Mouse (Mus musculus) liver, postnatal 0 days (tissue): ENCODE results near the gene Prkd1. TPM values are rescaled to one million over a fixed set of nuclear protein-coding genes. Genes with fewer than 3 reads are reported as not detected.
"Not testable (repeated sequence)": the region's sequence is repeated elsewhere in the genome, so short reads cannot be mapped to it uniquely, and the experiment has no call there.

ENCODE experiments used
- ATAC-seq: fragments of 200-750 bp; cut with Nextera tagmentation; 2 replicates; pipeline ENCODE4 v1.8.0; 2017; ENCODE audit warnings: mild to moderate bottlenecking, moderate library complexity
- DNase-seq: peaks from one replicate; pipeline ENCODE4 v3.0.0-alpha.2; 2016
- H3K27ac ChIP-seq: fragments of 300-500 bp; sonication (generic); 2 replicates; pipeline ENCODE4 v1.5.1; 2014; ENCODE audit warnings: antibody characterized with exemption, moderate library complexity, mild to moderate bottlenecking, low read depth
- H3K27me3 ChIP-seq: fragments of 300-500 bp; sonication (generic); 2 replicates; pipeline ENCODE4 v1.6.1; 2014; ENCODE audit warnings: low read length, control low read depth, mixed read lengths; ENCODE audit not compliant: insufficient read depth
- H3K36me3 ChIP-seq: fragments of 300-500 bp; sonication (generic); replicated peaks from 2 replicates; pipeline ENCODE4 v1.6.1; 2014; ENCODE audit warnings: mild to moderate bottlenecking, control low read depth, low read length, moderate library complexity, mixed read lengths; ENCODE audit not compliant: insufficient read depth
- H3K4me1 ChIP-seq: fragments of 300-500 bp; sonication (generic); 2 replicates; pipeline ENCODE4 v1.6.1; 2014; ENCODE audit warnings: antibody characterized with exemption, mild to moderate bottlenecking, control low read depth; ENCODE audit not compliant: insufficient read depth
- H3K4me2 ChIP-seq: fragments of 300-500 bp; sonication (generic); 2 replicates; pipeline ENCODE4 v1.6.1; 2014; ENCODE audit warnings: low read depth, mild to moderate bottlenecking, low read length, moderate library complexity, mixed read lengths
- H3K4me3 ChIP-seq: fragments of 300-500 bp; sonication (generic); 2 replicates; pipeline ENCODE4 v1.5.1; 2014; ENCODE audit warnings: low read depth, low read length
- H3K9ac ChIP-seq: fragments of 300-500 bp; sonication (generic); replicated peaks from 2 replicates; pipeline ENCODE4 v1.6.1; 2014; ENCODE audit warnings: mild to moderate bottlenecking, moderate library complexity
- H3K9me3 ChIP-seq: fragments of 300-500 bp; sonication (generic); 2 replicates; pipeline ENCODE4 v1.6.1; 2016; ENCODE audit warnings: mild to moderate bottlenecking, control low read depth, low read length, mixed read lengths
- CTCF ChIP-seq: sonication (generic); IDR thresholded peaks from 2 replicates; pipeline ENCODE4 v1.5.1; 2016; ENCODE audit warnings: antibody characterized with exemption, low read depth
- EP300 ChIP-seq: IDR thresholded peaks from 2 replicates; pipeline ENCODE4 v1.6.1; 2016; ENCODE audit warnings: antibody characterized with exemption, low read depth, mild to moderate bottlenecking
- WGBS: fragments of 180-500 bp; shearing (Covaris S2); extraction: QIAGEN DNeasy Blood & Tissue Kit; methylation state at CpG from one replicate; pipeline ENCODE4 v1.1.7; 2014; ENCODE audit not compliant: insufficient replicate concordance; 5-methylcytosine and 5-hydroxymethylcytosine counted together
- polyA plus RNA-seq: library from polyadenylated mRNA; unstranded; fragments of >200 nt; fragmentation: Nextera tagmentation; extraction: Ambion mirVana; gene quantifications from 2 replicates; pipeline ENCODE4 v1.2.1, GENCODE M21; 2015

The Prkd1 gene
- polyA plus RNA-seq, 1 experiment from 2014 or later: 0.09 TPM

DNA sequence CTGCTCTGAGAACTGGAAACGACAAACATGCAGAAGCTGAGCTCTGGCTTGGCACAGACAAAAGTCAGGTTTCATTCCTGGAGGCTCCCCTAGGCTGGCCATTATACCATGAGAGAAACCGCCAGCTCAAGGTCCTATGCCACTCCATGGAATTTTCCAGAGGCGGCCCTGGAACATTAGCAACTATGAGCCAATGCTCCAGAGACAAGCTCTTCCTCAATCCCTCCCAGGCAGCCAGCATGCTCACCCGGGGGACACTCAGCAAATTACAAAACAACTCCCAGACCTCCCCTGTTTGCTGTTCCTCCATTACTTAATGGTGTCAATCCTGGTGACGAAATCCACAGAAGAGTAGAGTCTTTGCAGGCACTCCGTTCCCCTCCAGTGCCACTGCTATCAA, 14.5 kb downstream of the Prkd1 start:
- Histone ChIP-seq H3K4me1 (no peaks in the 10 kb centered on the region), H3K27me3 (no peaks in the 10 kb centered on the region), H3K4me2 (no peak overlapping the region), H3K36me3 (no peaks in the 10 kb centered on the region), H3K4me3 (no peak overlapping the region), H3K9ac (no peak overlapping the region), H3K9me3 (no peaks in the 10 kb centered on the region), H3K27ac (no peak overlapping the region)
- ATAC-seq (no peak), DNase-seq (no peak)
- 61% methylated on average over 6 of the region's 6 CpGs for WGBS
- TF ChIP-seq CTCF (no peak), EP300 (no peak)

DNA sequence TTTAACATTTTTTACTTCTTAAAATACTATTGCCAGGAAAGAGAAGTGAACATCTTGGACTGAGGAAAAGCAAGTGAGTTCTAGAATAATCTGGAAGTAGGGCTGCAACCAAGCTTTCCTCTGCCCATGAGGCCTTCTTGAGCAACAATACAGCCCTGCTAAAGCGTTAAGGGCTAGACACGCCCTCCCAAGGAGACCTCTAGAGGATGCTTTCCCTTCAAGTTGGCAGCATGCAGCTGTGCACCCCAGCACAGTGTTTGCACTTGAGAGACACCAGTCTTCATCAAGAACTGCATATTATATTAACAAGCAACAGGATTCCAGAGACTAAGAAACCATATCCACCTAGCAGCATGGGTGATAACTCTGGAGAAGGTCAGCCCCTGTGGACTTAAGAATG, 22.8 kb downstream of the Prkd1 start:
- not testable (repeated sequence) for H3K27me3 ChIP-seq, H3K4me2 ChIP-seq, H3K9me3 ChIP-seq, DNase-seq, ATAC-seq, H3K9ac ChIP-seq, H3K4me1 ChIP-seq, H3K4me3 ChIP-seq, H3K36me3 ChIP-seq, H3K27ac ChIP-seq
- WGBS: no CpG with 5 or more reads among the region's 2 CpGs

DNA sequence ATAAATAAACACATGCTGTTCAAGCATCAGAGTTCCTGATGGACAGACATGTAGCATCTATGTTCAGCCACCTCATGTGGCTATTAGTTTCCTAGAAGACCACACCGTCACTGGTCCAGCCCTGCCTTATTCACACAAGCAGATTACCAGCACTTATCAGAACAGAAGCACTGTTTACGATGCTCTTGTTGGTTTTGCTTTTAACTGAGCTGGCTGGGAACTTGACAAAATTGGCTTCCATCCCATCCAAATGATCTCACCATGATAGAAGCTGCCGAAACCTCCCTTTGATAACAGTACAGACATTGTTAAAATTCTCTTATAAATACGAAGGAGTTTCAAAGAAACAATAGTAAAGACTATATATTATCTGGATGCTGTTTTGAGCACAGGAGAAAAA, 24.7 kb downstream of the Prkd1 start:
- Histone ChIP-seq H3K9ac (no peak overlapping the region), H3K4me2 (no peak overlapping the region), H3K9me3 (no peaks in the 10 kb centered on the region), H3K4me3 (no peak overlapping the region), H3K4me1 (no peaks in the 10 kb centered on the region), H3K27ac (no peak overlapping the region), H3K36me3 (no peaks in the 10 kb centered on the region), H3K27me3 (no peaks in the 10 kb centered on the region)
- 51% methylated on average over 4 of the region's 4 CpGs for WGBS
- TF ChIP-seq CTCF (no peak), EP300 (no peak)
- ATAC-seq (no peak), DNase-seq (no peak)

DNA sequence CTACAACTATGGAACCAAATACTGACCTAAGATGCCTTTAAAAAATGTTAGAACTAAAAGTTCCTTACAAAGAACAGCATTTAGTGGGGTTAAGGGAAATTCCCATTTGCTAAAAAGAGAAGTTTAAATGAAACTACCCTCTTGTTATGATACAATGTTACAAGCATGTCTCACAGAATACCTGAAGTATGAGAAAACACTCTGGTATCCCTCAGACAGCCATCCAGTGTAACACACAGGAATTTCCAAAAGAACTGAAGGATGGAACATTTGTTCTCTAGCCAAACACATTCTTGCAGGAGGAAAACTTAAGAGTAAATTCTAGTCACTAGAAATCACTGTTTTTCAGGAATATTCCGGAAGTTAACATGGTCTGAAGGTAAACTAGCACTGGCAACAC, 33.0 kb downstream of the Prkd1 start:
- Histone ChIP-seq H3K9ac (no peak overlapping the region), H3K4me1 (no peaks in the 10 kb centered on the region), H3K27ac (no peak overlapping the region), H3K9me3 (no peaks in the 10 kb centered on the region), H3K27me3 (no peaks in the 10 kb centered on the region), H3K4me3 (no peak overlapping the region), H3K36me3 (no peaks in the 10 kb centered on the region), H3K4me2 (no peak overlapping the region)
- ATAC-seq (no peak), DNase-seq (no peak)
- WGBS: 82% methylated on average over 1 of the region's 1 CpGs
- TF ChIP-seq CTCF (no peak), EP300 (no peak)

DNA sequence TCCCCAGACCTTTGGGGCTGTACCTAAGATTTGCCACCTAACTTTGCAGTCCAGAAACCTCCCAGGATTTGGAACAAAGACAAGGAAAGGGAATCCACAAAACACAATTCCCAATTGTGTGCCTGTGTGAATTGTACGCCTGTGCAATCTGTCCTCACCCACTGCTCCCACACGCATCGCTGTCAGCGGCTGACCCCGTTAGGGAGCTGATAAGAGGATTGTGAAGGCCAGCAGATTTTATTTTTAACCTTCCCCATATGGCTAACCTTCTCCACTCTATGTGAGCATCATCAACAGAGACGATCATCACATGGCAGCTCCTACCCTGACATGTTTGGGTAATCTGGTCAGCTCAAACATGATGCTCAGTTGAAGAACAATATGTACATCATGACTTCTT, 34.6 kb downstream of the Prkd1 start:
- WGBS: 62% methylated on average over 6 of the region's 6 CpGs
- TF ChIP-seq EP300 (no peak), CTCF (no peak)
- H3K27me3 ChIP-seq: no peaks in the 10 kb centered on the region
- no peak for ATAC-seq
- no peaks in the 10 kb centered on the region for H3K4me1 ChIP-seq
- no peak overlapping the region for H3K27ac ChIP-seq
- no peaks in the 10 kb centered on the region for H3K9me3 ChIP-seq
- no peak overlapping the region for H3K4me2 ChIP-seq
- no peak overlapping the region for H3K4me3 ChIP-seq
- no peak overlapping the region for H3K9ac ChIP-seq
- no peak for DNase-seq
- no peaks in the 10 kb centered on the region for H3K36me3 ChIP-seq

DNA sequence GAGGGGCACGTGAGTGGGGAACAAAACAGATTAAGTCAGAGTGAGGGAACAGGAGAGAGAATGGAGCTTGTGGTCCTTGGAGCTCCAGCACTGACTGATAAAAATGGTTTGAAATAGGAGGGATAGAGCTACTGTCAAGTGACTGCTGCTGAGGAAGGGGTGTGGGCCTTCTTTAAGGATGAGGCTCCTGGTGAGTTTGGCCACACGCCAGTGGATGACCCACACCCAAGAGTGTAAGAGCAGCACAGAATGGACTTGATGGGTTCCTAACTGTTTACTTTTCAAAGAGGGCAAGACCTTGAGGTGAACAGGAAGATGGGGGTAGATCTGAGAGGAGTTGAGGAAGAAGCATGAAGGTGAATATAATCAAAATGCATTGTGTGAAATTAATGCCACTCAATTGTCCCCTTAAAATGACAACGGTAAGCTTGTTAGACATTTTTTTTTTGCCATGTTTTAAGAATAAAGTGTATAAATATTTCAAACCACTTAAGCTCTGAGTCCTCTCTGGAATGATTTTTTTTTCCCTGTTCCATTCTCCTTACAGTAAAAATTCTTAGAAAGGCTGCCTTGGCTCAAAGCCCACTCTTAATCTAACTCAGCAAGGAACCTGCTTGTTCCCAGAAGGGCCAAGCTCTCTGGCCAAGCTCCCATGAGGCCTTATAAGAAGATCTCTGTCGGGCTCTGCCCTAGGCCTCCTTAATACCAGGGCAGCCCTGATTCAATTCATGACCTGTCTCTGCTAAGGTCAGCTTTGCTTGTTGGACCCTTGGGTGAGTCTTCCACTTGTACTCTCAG, 42.0 kb downstream of the Prkd1 start:
- DNase-seq (no peak), ATAC-seq (no peak)
- Histone ChIP-seq H3K4me1 (no peaks in the 10 kb centered on the region), H3K27me3 (no peaks in the 10 kb centered on the region), H3K27ac (no peak overlapping the region), H3K4me2 (no peak overlapping the region), H3K36me3 (no peaks in the 10 kb centered on the region), H3K9ac (no peak overlapping the region), H3K4me3 (no peak overlapping the region), H3K9me3 (no peaks in the 10 kb centered on the region)
- no peak for TF ChIP-seq CTCF
- no peak for TF ChIP-seq EP300
- WGBS: 69% methylated on average over 4 of the region's 4 CpGs
